Mouse (Mus musculus): Measurements from ENCODE around the gene Pifo.

The Pifo gene

DNA sequence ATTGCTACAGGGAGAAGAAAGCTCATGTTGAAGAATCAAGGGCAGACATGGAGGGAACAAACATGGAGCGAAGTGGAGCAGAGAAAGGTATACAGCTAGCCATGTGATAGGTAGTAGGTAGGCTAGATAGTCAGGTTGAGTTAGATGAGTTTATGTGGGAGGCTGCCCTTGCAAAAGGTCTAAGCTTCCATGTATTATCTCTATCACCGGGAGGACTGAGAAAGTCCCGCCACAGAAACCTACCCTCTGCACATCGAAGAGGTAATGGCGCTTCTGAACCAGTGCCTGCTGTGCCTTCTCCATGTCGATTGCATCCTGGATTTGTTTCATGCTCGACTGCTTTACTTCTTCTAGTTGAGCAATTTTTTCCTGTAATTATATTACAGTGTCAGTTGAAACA, 63.1 kb downstream of the Pifo start:
- DNase-seq (ENCODE audit: low spot score), result no peak

Data from embryo, embryonic 10.5 days (tissue).